Mouse (Mus musculus): ENCODE measurements around the gene Gm38655. TPM values are rescaled to one million over a fixed set of nuclear protein-coding genes. Genes with fewer than 3 reads are reported as not detected.
"Not testable (repeated sequence)": the region's sequence is repeated elsewhere in the genome, so short reads cannot be mapped to it uniquely, and the experiment has no call there.

Gene Gm38655
- polyA plus RNA-seq, 1 experiment from 2014 or later: not detected

GRCm38 (mm10) chr17:25164770-25165169, 10.5 kb downstream of the Gm38655 start:
- no peaks in the 10 kb centered on the region for H3K27me3 ChIP-seq
- H3K9ac ChIP-seq: no peak overlapping the region
- no peak overlapping the region for H3K27ac ChIP-seq
- ATAC-seq (ENCODE audit: insufficient number of reproducible peaks, insufficient read depth, low FRiP score, low TSS enrichment): no peak
- H3K36me3 ChIP-seq: peaks cover 16% of the 10 kb centered on the region
- H3K4me1 ChIP-seq: no peaks in the 10 kb centered on the region
- no peaks in the 10 kb centered on the region for H3K9me3 ChIP-seq
- no peak overlapping the region for H3K4me2 ChIP-seq (replicated peaks)
- WGBS: 87% methylated on average over 3 of the region's 3 CpGs
- no peak overlapping the region for H3K4me3 ChIP-seq

- Histone ChIP-seq H3K27ac (no peak overlapping the region), H3K4me2 (replicated peaks) (no peak overlapping the region), H3K36me3 (peaks cover 25% of the 10 kb centered on the region), H3K4me1 (no peaks in the 10 kb centered on the region), H3K4me3 (no peak overlapping the region), H3K9ac (no peak overlapping the region), H3K9me3 (no peaks in the 10 kb centered on the region), H3K27me3 (no peaks in the 10 kb centered on the region)
- ATAC-seq (ENCODE audit: insufficient number of reproducible peaks, insufficient read depth, low FRiP score, low TSS enrichment): no peak
- 76% methylated on average over 7 of the region's 7 CpGs for WGBS
Measured at GRCm38 (mm10) chr17:25163387-25163786, 11.9 kb downstream of the Gm38655 start.

GRCm38 (mm10) chr17:25162161-25162560, 13.1 kb downstream of the Gm38655 start, which contains the start of gene Ccdc154:
Ccdc154 (plus strand) TSS chr17:25162461.
- no peak for ATAC-seq (ENCODE audit: insufficient number of reproducible peaks, insufficient read depth, low FRiP score, low TSS enrichment)
- H3K9ac ChIP-seq: no peak within 1 kb of the TSS
- H3K27me3 ChIP-seq: no peaks in the 10 kb centered on the region
- no peak within 1 kb of the TSS for H3K4me3 ChIP-seq
- H3K9me3 ChIP-seq: no peaks in the 10 kb centered on the region
- H3K36me3 ChIP-seq: peaks cover 30% of the 10 kb centered on the region
- H3K4me2 ChIP-seq (replicated peaks): no peak within 1 kb of the TSS
- H3K27ac ChIP-seq: no peak within 1 kb of the TSS
- WGBS: 74% methylated on average over 1 of the region's 1 CpGs
- H3K4me1 ChIP-seq: no peaks in the 10 kb centered on the region

- H3K9ac ChIP-seq: no peak overlapping the region
- peaks cover 12% of the 10 kb centered on the region; the same call in 1 of the 2 replicates for H3K36me3 ChIP-seq
- no peaks in the 10 kb centered on the region for H3K27me3 ChIP-seq
- H3K27ac ChIP-seq: no peak overlapping the region
- H3K4me3 ChIP-seq: no peak overlapping the region
- H3K4me2 ChIP-seq (replicated peaks): no peak overlapping the region
- ATAC-seq (ENCODE audit: insufficient number of reproducible peaks, insufficient read depth, low FRiP score, low TSS enrichment): no peak
- no peaks in the 10 kb centered on the region for H3K9me3 ChIP-seq
- no peaks in the 10 kb centered on the region for H3K4me1 ChIP-seq
- WGBS: 64% methylated on average over 4 of the region's 4 CpGs
Measured at GRCm38 (mm10) chr17:25139960-25140359, 35.3 kb downstream of the Gm38655 start.

GRCm38 (mm10) chr17:25138803-25139202, 36.5 kb downstream of the Gm38655 start:
- no peak for ATAC-seq (ENCODE audit: insufficient number of reproducible peaks, insufficient read depth, low FRiP score, low TSS enrichment)
- H3K9me3 ChIP-seq: no peaks in the 10 kb centered on the region
- H3K4me3 ChIP-seq: no peak overlapping the region
- no peak overlapping the region for H3K9ac ChIP-seq
- H3K36me3 ChIP-seq: peaks cover 12% of the 10 kb centered on the region; the same call in 1 of the 2 replicates
- WGBS: 94% methylated on average over 1 of the region's 1 CpGs
- H3K4me2 ChIP-seq (replicated peaks): no peak overlapping the region
- no peaks in the 10 kb centered on the region for H3K27me3 ChIP-seq
- peaks cover 10% of the 10 kb centered on the region for H3K4me1 ChIP-seq
- H3K27ac ChIP-seq: no peak overlapping the region

- H3K4me3 ChIP-seq: no peak overlapping the region
- ATAC-seq (ENCODE audit: insufficient number of reproducible peaks, insufficient read depth, low FRiP score, low TSS enrichment): no peak
- H3K4me1 ChIP-seq: peaks cover 10% of the 10 kb centered on the region
- 0 out of 2 replicates have a peak, but pooled peaks cover 8% of the 10 kb centered on the region for H3K36me3 ChIP-seq
- H3K27me3 ChIP-seq: no peaks in the 10 kb centered on the region
- 82% methylated on average over 6 of the region's 6 CpGs for WGBS
- H3K27ac ChIP-seq: no peak overlapping the region
- no peak overlapping the region for H3K9ac ChIP-seq
- H3K9me3 ChIP-seq: no peaks in the 10 kb centered on the region
- H3K4me2 ChIP-seq (replicated peaks): no peak overlapping the region
Measured at GRCm38 (mm10) chr17:25135622-25136021, 39.6 kb downstream of the Gm38655 start.

- Histone ChIP-seq H3K4me2 (replicated peaks) (peak within 1 kb of the TSS; percentile 72), H3K27me3 (no peaks in the 10 kb centered on the region), H3K36me3 (0 out of 2 replicates have a peak, but pooled peaks cover 8% of the 10 kb centered on the region), H3K27ac (peak within 1 kb of the TSS; percentile 26; the same call in 1 of the 2 replicates), H3K9me3 (no peaks in the 10 kb centered on the region), H3K4me1 (peaks cover 10% of the 10 kb centered on the region), H3K9ac (peak within 1 kb of the TSS; percentile 75), H3K4me3 (peak within 1 kb of the TSS; percentile 77)
- under 1% methylated on average over 40 of the region's 40 CpGs for WGBS
- ATAC-seq (ENCODE audit: insufficient number of reproducible peaks, insufficient read depth, low FRiP score, low TSS enrichment): peak; percentile 90
Measured at GRCm38 (mm10) chr17:25133275-25133698, 42.0 kb downstream of the Gm38655 start, which contains the start of gene Clcn7. Clcn7 (plus strand) TSS chr17:25133391.

- H3K27ac ChIP-seq: no peak overlapping the region
- peaks cover 10% of the 10 kb centered on the region for H3K4me1 ChIP-seq
- 78% methylated on average over 1 of the region's 1 CpGs for WGBS
- H3K27me3 ChIP-seq: no peaks in the 10 kb centered on the region
- H3K9ac ChIP-seq: no peak overlapping the region
- H3K9me3 ChIP-seq: no peaks in the 10 kb centered on the region
- no peak overlapping the region for H3K4me3 ChIP-seq
- ATAC-seq (ENCODE audit: insufficient number of reproducible peaks, insufficient read depth, low FRiP score, low TSS enrichment): no peak
- no peaks in the 10 kb centered on the region for H3K36me3 ChIP-seq
- H3K4me2 ChIP-seq (replicated peaks): no peak overlapping the region
Measured at GRCm38 (mm10) chr17:25130060-25130459, 45.2 kb downstream of the Gm38655 start.

GRCm38 (mm10) chr17:25127681-25128080, 47.6 kb downstream of the Gm38655 start:
- no peaks in the 10 kb centered on the region for H3K9me3 ChIP-seq
- no peak overlapping the region for H3K9ac ChIP-seq
- H3K27ac ChIP-seq: no peak overlapping the region
- no peak for ATAC-seq (ENCODE audit: insufficient number of reproducible peaks, insufficient read depth, low FRiP score, low TSS enrichment)
- no peak overlapping the region for H3K4me2 ChIP-seq (replicated peaks)
- no peaks in the 10 kb centered on the region for H3K4me1 ChIP-seq
- WGBS: 78% methylated on average over 9 of the region's 9 CpGs
- H3K27me3 ChIP-seq: 0 out of 2 replicates have a peak, but pooled peaks cover 3% of the 10 kb centered on the region
- H3K36me3 ChIP-seq: no peaks in the 10 kb centered on the region
- no peak overlapping the region for H3K4me3 ChIP-seq

GRCm38 (mm10) chr17:25127079-25127478, 48.2 kb downstream of the Gm38655 start:
- ATAC-seq (ENCODE audit: insufficient number of reproducible peaks, insufficient read depth, low FRiP score, low TSS enrichment): no peak

GRCm38 (mm10) chr17:25125442-25126060, 49.7 kb downstream of the Gm38655 start:
- not testable (repeated sequence) for ATAC-seq (ENCODE audit: insufficient number of reproducible peaks, insufficient read depth, low FRiP score, low TSS enrichment); H3K9me3 ChIP-seq
- 63% methylated on average over 3 of the region's 3 CpGs for WGBS

More at GRCm38 (mm10) chr17:25127079-25127478, 48.2 kb downstream of the Gm38655 start:
- no peaks in the 10 kb centered on the region for H3K4me1 ChIP-seq
- H3K9ac ChIP-seq: no peak overlapping the region
- no peaks in the 10 kb centered on the region for H3K9me3 ChIP-seq
- H3K4me2 ChIP-seq (replicated peaks): no peak overlapping the region
- 0 out of 2 replicates have a peak, but pooled peaks cover 3% of the 10 kb centered on the region for H3K27me3 ChIP-seq
- no peak overlapping the region for H3K27ac ChIP-seq
- WGBS: 66% methylated on average over 8 of the region's 8 CpGs
- H3K36me3 ChIP-seq: no peaks in the 10 kb centered on the region
- no peak overlapping the region for H3K4me3 ChIP-seq

GRCm38 (mm10) chr17:25123979-25124378, 51.3 kb downstream of the Gm38655 start:
- no peak for ATAC-seq (ENCODE audit: insufficient number of reproducible peaks, insufficient read depth, low FRiP score, low TSS enrichment)
- no peak overlapping the region for H3K4me2 ChIP-seq (replicated peaks)
- 0 out of 2 replicates have a peak, but pooled peaks cover 3% of the 10 kb centered on the region for H3K27me3 ChIP-seq
- H3K36me3 ChIP-seq: no peaks in the 10 kb centered on the region
- no peak overlapping the region for H3K4me3 ChIP-seq
- H3K9ac ChIP-seq: no peak overlapping the region
- no peak overlapping the region for H3K27ac ChIP-seq
- H3K4me1 ChIP-seq: no peaks in the 10 kb centered on the region; the same call in 1 of the 2 replicates
- H3K9me3 ChIP-seq: no peaks in the 10 kb centered on the region
- 29% methylated on average over 7 of the region's 7 CpGs for WGBS

More at GRCm38 (mm10) chr17:25125442-25126060, 49.7 kb downstream of the Gm38655 start:
- H3K4me2 ChIP-seq (replicated peaks); H3K9ac ChIP-seq; H3K4me3 ChIP-seq; H3K27me3 ChIP-seq; H3K36me3 ChIP-seq; H3K27ac ChIP-seq; H3K4me1 ChIP-seq: not testable (repeated sequence)
